Mouse (Mus musculus) gastrocnemius, adult 8-10 months (tissue): Measurements from ENCODE around the gene A4galt. TPM values are rescaled to one million over a fixed set of nuclear protein-coding genes. Genes with fewer than 3 reads are reported as not detected.

ENCODE experiments used
- DNase-seq, 2 experiments: peaks; one replicate each; pipeline ENCODE4 v3.0.0; 2022; ENCODE audit warnings: low spot score in 2 of 2
- total RNA-seq, 4 experiments: library from RNA; stranded (reverse); gene quantifications; 2 replicates each; pipeline ENCODE4 v1.2.4; 2022

The A4galt gene
- total RNA-seq, 4 experiments from 2014 or later = 1.0 to 2.3 (median 2.0) TPM

GRCm38 (mm10) chr15:83226066-83226834, 25.3 kb downstream of the A4galt start:
- peak; percentile 15 to 52 for DNase-seq

- peak in 1 of 2 experiments; percentile 24 for DNase-seq
These were observed 27.3 kb downstream of the A4galt start for GRCm38 (mm10) chr15:83224136-83224766.

GRCm38 (mm10) chr15:83223208-83223962, 28.2 kb downstream of the A4galt start:
- DNase-seq = peak; percentile 51 to 68

- no peak for DNase-seq
These were observed 29.9 kb downstream of the A4galt start for GRCm38 (mm10) chr15:83221721-83222120.

GRCm38 (mm10) chr15:83220368-83221013, 31.1 kb downstream of the A4galt start:
- no peak for DNase-seq

GRCm38 (mm10) chr15:83215322-83216216, 36.0 kb downstream of the A4galt start:
- DNase-seq = no peak

GRCm38 (mm10) chr15:83210229-83210628, 41.3 kb downstream of the A4galt start:
- peak in 1 of 2 experiments; percentile 41 for DNase-seq

- DNase-seq = no peak
These were observed 41.9 kb downstream of the A4galt start for GRCm38 (mm10) chr15:83209719-83210118.

GRCm38 (mm10) chr15:83209092-83209695, 42.4 kb downstream of the A4galt start:
- no peak for DNase-seq

- DNase-seq = no peak
These were observed 46.7 kb downstream of the A4galt start for GRCm38 (mm10) chr15:83204731-83205451.

GRCm38 (mm10) chr15:83202412-83202811, 49.2 kb downstream of the A4galt start:
- DNase-seq = no peak

- no peak for DNase-seq
These were observed 58.2 kb downstream of the A4galt start for GRCm38 (mm10) chr15:83193413-83193812.

- no peak for DNase-seq
These were observed 69.2 kb downstream of the A4galt start for GRCm38 (mm10) chr15:83182351-83182750.

- no peak for DNase-seq
These were observed 69.7 kb downstream of the A4galt start for GRCm38 (mm10) chr15:83181800-83182330.

GRCm38 (mm10) chr15:83180004-83180403, 71.6 kb downstream of the A4galt start:
- no peak for DNase-seq
